21 mouse cellular contexts compared by ENCODE assay signal in genomic region chr2:73586392-73587108, GRCm38 (mm10). TPM values are rescaled to one million over a fixed set of nuclear protein-coding genes. Genes with fewer than 3 reads are reported as not detected.
DNase-seq lines count a peak whose midpoint lies in the region; ATAC-seq and TF ChIP-seq lines count a peak whose summit lies in the region.
"Had no signal": no experiment of that assay in that cellular context is flagged by ENCODE, and none has a peak within 500 bp of the region (broad histone marks: within the 10 kb centered on the region; RNA-seq: fewer than 3 reads in every experiment).

No protein-coding gene starts in this region.

- DNase-seq in gastrocnemius, adult 2 months: no peak
- no peak for DNase-seq in gastrocnemius, adult 8-10 months (ENCODE audit: low spot score in 2 of 2)
- peak; percentile 12 for DNase-seq in kidney, adult 9 months
- DNase-seq in kidney, adult 11 months: no peak
- peak; percentile 64 for DNase-seq in Muller cell, postnatal 12 days (ENCODE audit: inconsistent ontology term)
- DNase-seq in urinary bladder, adult 2 months (ENCODE audit: low spot score): no peak
- DNase-seq: adrenal gland, postnatal 14 days; B cell, adult 2 months; kidney, postnatal 25 days; layer of hippocampus, adult 9-11 months; liver; lung, embryonic 14.5 days; midbrain, embryonic 14.5 days; spleen, adult 18-20 months; thymus, postnatal 14 days had no signal

- no peak for ATAC-seq in megakaryocyte-erythroid progenitor cell, adult 5-6 weeks (replicated peaks; ENCODE audit: low FRiP score, low TSS enrichment, poor library complexity, severe bottlenecking)
- ATAC-seq: activated CD4-positive, CD25-positive, alpha-beta regulatory T cell, adult 4 months; Patski had no signal

- no peak for TF ChIP-seq CTCF in gastrocnemius, adult 2 months (IDR thresholded peaks at IDR 0.05)
- TF ChIP-seq CTCF in cortical plate, adult 2 months (IDR thresholded peaks at IDR 0.05; ENCODE audit: extremely low read depth, insufficient read depth, low read length): no peak

- H3K4me3 ChIP-seq in gastrocnemius, adult 2 months: peak overlapping the region; percentile 9; the same call in 1 of the 2 replicates
- no peak overlapping the region for H3K4me3 ChIP-seq in cortical plate, adult 2 months (ENCODE audit: insufficient read depth, low read length)
- H3K4me3 ChIP-seq: forebrain, embryonic 12.5 days; stomach, embryonic 15.5 days had no signal

- no peak for TF ChIP-seq POLR2A in cortical plate, adult 2 months (IDR thresholded peaks at IDR 0.05; ENCODE audit: extremely low read depth, insufficient read depth, low read length)

- no peak overlapping the region for H3K27ac ChIP-seq in gastrocnemius, adult 2 months
- peak overlapping the region; percentile 72 for H3K27ac ChIP-seq in cortical plate, adult 2 months (ENCODE audit: insufficient read depth, low read length)
- H3K27ac ChIP-seq: forebrain, embryonic 12.5 days; stomach, embryonic 15.5 days had no signal

- peaks cover 11% of the 10 kb centered on the region for H3K4me1 ChIP-seq in cortical plate, adult 2 months (ENCODE audit: control insufficient read depth, insufficient read depth, low read length)

- intact Hi-C loops in gastrocnemius, adult 2 months (cut with DNase I): loop anchor here (10.0 kb wide), 1 partner anchor 408 kb away; no protein-coding TSS in a partner anchor

RNA-seq across cellular contexts. Expression of gene Chrna1, which starts 6.4 kb away (rescaled TPM):
- 1 to 10 TPM; 4.5 to 6.2 TPM for total RNA-seq in gastrocnemius, adult 2 months (2021)
- 1 to 10 TPM; 4.8 to 5.3 (median 5.2) TPM for total RNA-seq in gastrocnemius, adult 8-10 months (2022)
- polyA plus RNA-seq in cortical plate, adult 2 months (2012; rRNA removed): 0.13 and 0.23 TPM in 2 replicates
- 0.28 TPM in 1 of 2 replicates, not detected in the other for total RNA-seq in megakaryocyte-erythroid progenitor cell, adult 5-6 weeks (2014; fragmentation: Nextera tagmentation)
- not detected in 2 replicates for total RNA-seq in megakaryocyte-erythroid progenitor cell, adult 5-6 weeks (2017)
- 0.01 TPM in 1 of 2 replicates, not detected in the other for polyA plus RNA-seq in urinary bladder, adult 2 months (2012; rRNA removed)
- total RNA-seq: adrenal gland, postnatal 14 days had no signal
- polyA plus RNA-seq: activated CD4-positive, CD25-positive, alpha-beta regulatory T cell, adult 4 months had no signal

RNA-seq across cellular contexts. Expression of gene Wipf1, which starts 57.0 kb away (rescaled TPM):
- total RNA-seq in gastrocnemius, adult 2 months (2021): 10 to 100 TPM in 1 of 2 experiments, 1 to 10 TPM in 1; 7.0 to 11.7 TPM
- 10 to 100 TPM in 1 of 4 experiments, 1 to 10 TPM in 3; 4.5 to 10.1 (median 6.6) TPM for total RNA-seq in gastrocnemius, adult 8-10 months (2022)
- polyA plus RNA-seq in cortical plate, adult 2 months (2012; rRNA removed): 5.4 and 7.4 TPM in 2 replicates
- total RNA-seq in megakaryocyte-erythroid progenitor cell, adult 5-6 weeks (2014; fragmentation: Nextera tagmentation): 7.7 and 14.0 TPM in 2 replicates
- 3.9 and 9.6 TPM in 2 replicates for total RNA-seq in megakaryocyte-erythroid progenitor cell, adult 5-6 weeks (2017)
- 10.2 and 17.4 TPM in 2 replicates for polyA plus RNA-seq in urinary bladder, adult 2 months (2012; rRNA removed)

Comparison
In these comparisons a context has a peak if more than half of its experiments do, and no peak if none do; other contexts are left out.
1. DNase-seq: peak in kidney, adult 9 months (single experiment) and Muller cell, postnatal 12 days (single experiment); none in gastrocnemius, adult 2 months (single experiment), gastrocnemius, adult 8-10 months (0 of 2), kidney, adult 11 months (single experiment) and urinary bladder, adult 2 months (single experiment).
2. RNA of gene Chrna1, which starts 6.4 kb away (total RNA-seq): 4.5 to 6.2 TPM in gastrocnemius, adult 2 months and 4.8 to 5.3 TPM in gastrocnemius, adult 8-10 months; 0.28 TPM in megakaryocyte-erythroid progenitor cell, adult 5-6 weeks; every median in the first group is over 4 times any median in the second.